Mouse (Mus musculus) CD4-positive, CD25-positive, alpha-beta regulatory T cell, adult 4 months (primary cell): ENCODE measurements around the gene Zfand3. TPM values are rescaled to one million over a fixed set of nuclear protein-coding genes. Genes with fewer than 3 reads are reported as not detected.
A peak's percentile ranks its signal among the peaks of the same experiment; 100 is the strongest.

Experiments used
- ATAC-seq: one replicate; pipeline ENCODE4 v1.8.0; 2017
- polyA plus RNA-seq, 2 experiments: library from polyadenylated mRNA; unstranded; fragments of 100-300 nt; shearing (Covaris generic); gene quantifications; one replicate each; pipeline ENCODE4 v1.2.1; 2017

Gene Zfand3
- polyA plus RNA-seq, 2 experiments from 2014 or later, result 14.6 to 24.5 TPM

GRCm38 (mm10) chr17:30155411-30155925, 150.9 kb downstream of the Zfand3 start:
- no peak for ATAC-seq

DNA sequence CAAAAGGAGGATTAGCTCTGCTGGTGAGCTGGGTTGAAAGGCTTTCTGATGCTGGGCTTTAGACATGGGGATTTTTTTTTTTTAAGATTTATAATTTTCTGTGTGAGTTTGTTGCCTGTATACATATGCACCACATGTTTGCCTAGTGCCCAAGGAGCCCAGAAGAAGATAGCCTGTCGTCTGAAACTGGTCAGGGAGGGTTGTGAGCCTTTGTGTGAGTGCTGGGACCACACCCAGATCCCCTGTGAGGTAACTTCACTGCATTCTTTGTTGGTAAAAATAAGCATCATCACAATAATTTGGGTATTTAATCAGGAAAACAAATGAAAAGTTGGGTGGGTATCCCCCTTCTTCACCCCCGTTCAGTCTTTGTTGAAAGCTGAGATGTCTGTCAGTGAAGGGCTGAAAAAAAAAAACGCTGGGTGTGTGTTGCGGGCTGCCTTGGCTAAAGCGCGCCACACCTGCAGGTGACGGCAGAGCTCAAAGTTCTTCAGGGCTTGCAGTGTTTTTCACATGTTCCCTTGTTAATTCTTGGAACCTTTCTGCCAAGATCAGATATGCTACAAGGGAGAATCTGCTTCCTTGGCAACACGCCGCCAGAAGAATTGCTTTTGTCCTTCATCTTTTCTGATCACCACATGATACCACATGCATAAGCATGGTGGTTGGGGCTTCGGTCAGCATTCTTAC, 154.0 kb downstream of the Zfand3 start:
- no peak for ATAC-seq

- ATAC-seq, result peak; percentile 71
These were observed 154.8 kb downstream of the Zfand3 start for GRCm38 (mm10) chr17:30159341-30159740.

DNA sequence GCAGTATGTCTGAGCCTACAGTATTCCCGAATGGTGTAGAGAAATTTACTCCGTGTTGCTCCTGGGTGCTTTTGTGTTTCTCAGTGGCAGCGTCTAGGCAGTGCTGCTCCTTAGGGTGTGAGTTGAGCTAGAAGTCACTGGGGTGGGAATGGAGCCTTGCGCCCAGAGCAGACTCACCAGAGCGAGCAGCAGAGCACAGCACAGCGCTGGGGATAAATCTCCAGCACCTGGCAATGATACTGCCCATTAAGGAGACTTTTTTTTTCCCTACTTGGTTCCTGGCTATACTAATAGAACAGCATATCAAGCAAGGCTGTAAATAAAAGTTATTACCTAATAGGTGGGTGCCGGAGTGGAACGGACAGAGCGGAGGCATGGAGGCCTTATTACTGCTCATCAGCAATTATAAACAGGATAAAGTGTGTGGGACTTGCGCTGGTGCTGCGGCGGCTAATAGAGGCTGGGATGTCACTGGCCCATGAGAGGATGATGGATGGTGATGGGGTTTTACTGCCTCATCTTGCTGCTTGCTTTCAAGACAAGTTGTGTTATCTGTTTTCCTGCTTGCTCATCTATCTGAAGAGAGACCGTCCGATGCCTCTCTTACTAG, 156.4 kb downstream of the Zfand3 start:
- ATAC-seq, result no peak

DNA sequence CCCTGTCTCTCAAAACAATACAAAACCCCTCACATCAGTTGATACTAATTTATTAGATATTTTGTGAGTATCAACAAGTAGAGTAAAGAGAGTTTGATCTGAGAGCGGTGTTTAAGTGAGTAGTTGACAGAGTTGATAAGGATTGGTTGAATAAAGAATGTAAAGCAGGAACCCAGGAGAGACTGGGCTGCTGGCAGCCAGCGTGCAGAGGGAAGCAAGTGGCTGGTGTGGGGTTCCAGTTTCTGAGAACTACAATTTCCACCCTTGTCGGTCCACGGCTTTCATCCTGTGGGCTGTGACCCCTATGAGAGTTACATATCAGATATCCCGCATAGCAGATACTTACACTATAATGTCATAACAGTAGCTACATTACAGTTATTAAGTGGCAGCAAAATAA, 158.4 kb downstream of the Zfand3 start:
- no peak for ATAC-seq

GRCm38 (mm10) chr17:30163793-30164192, 159.3 kb downstream of the Zfand3 start:
- ATAC-seq, result no peak

GRCm38 (mm10) chr17:30164818-30165217, 160.3 kb downstream of the Zfand3 start:
- no peak for ATAC-seq

DNA sequence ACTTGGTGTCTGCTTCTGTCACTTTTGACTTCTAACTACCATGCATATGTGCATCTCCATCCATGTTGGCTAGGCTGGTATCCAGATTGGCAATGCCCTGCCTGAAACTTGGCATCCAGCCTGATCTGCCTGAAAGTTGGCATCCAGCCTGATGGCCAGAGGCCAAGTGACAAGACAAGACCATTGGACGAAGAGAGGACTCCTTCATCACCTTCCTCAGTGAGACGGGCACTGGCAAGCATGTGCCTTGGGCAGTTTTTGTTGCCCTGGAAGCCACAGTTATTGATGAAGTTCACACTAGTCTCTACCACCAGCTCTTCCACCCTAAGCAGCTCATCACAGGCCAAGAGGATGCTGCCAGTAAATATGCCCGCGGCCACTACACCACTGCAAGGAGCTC, 172.9 kb downstream of the Zfand3 start:
- ATAC-seq, result no peak

DNA sequence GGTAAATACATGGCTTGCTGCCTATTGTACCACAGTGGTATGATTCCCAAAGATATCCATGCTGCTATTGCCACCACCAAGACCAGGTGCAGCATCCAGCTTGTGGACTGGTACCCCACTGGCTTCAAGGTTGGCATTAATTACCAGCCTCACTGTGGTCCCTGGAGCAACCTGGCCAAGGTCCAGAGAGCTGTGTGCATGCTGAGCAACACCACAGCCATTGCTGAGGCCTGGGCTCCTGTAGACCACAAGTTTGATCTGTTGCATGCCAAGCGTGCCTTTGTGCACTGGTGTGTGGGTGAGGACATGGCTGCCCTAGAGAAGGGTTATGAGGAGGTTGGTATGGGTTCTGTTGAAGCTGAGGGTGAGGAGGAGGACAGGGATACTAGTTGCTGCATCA, 173.9 kb downstream of the Zfand3 start:
- no peak for ATAC-seq

GRCm38 (mm10) chr17:30180197-30180596, 175.7 kb downstream of the Zfand3 start:
- ATAC-seq, result no peak

GRCm38 (mm10) chr17:30181554-30181953, 177.0 kb downstream of the Zfand3 start:
- no peak for ATAC-seq

- peak; percentile 74 for ATAC-seq
These were observed 177.5 kb downstream of the Zfand3 start for GRCm38 (mm10) chr17:30182063-30182462.

DNA sequence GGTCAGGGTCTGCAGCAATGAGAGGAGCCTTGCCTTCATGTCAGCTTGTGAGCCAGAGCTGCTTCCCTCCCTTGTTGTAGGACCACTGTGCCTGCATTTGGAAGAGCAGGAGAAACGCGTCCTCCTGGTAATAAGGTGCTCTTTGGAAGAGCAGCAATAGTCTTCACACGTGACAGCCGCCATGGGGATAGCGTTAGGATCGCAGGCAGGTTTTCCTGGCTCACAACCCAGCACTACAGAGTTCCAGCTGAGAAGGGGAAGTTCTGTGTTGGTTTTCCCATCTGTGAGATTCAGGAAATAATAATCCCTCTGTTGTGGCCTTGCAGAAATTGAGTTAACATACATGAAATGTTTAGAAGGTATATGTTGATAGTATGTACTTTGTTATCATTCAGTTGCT, 179.0 kb downstream of the Zfand3 start:
- no peak for ATAC-seq

DNA sequence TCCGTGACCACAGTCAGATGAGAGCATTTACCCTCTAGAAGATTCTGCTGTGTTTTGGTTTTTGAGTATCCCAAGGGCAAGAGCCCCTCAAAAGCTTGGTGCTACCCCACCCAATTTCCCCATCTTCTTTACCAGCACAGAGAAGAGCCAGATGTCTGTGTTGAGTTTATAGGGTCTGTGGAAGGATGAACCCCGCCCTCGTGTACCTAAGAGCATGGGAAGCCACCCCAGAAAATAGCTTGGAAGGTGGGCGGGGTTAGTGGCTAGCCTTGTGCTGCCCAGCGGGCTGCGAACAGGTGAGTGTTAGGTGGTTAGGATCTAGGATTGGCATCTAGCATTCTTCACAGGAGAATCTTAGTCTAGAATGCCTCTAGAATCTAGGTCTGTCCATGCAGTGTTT, 182.6 kb downstream of the Zfand3 start:
- no peak for ATAC-seq

GRCm38 (mm10) chr17:30187581-30187980, 183.0 kb downstream of the Zfand3 start:
- ATAC-seq, result no peak

- ATAC-seq, result no peak
These were observed 183.8 kb downstream of the Zfand3 start for GRCm38 (mm10) chr17:30188031-30188981.

- ATAC-seq, result no peak
These were observed 186.6 kb downstream of the Zfand3 start for GRCm38 (mm10) chr17:30191097-30191640.

DNA sequence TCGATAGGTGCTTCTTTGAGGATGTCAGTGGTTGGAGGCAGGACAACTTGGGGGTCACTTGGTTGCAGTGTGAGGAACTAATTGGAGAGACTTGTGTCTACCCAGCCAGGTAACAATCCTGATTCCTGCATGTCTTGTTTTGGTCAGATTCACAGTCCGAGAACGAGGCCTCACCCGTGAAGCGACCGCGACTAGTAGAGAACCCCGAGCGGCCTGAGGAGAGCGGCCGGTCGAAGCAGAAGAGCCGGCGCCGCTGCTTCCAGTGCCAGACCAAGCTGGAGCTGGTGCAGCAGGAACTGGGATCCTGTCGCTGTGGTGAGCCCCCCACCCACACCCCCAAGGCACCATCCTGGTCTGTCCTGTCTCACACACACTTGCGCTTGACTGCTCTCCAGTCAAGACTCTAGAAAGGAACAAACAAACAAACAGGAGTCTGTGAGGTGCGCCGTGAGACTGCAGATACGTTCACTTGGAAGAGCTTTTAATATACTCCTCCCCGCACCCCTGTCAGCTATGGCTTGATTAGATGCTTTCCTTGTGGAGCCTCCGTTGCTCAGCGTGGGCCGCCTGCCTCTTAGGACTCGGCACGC, 188.0 kb downstream of the Zfand3 start:
- no peak for ATAC-seq

GRCm38 (mm10) chr17:30193615-30194014, 189.1 kb downstream of the Zfand3 start:
- ATAC-seq, result no peak

GRCm38 (mm10) chr17:30194091-30194490, 189.6 kb downstream of the Zfand3 start:
- no peak for ATAC-seq

GRCm38 (mm10) chr17:30194629-30195445, 190.3 kb downstream of the Zfand3 start:
- no peak for ATAC-seq
